Mouse (Mus musculus) layer of hippocampus, postnatal 14 days (tissue): ENCODE data around the gene Stk24. TPM values are rescaled to one million over a fixed set of nuclear protein-coding genes. Genes with fewer than 3 reads are reported as not detected.

ENCODE experiments used
- DNase-seq, 2 experiments: peaks; one replicate each; pipeline ENCODE4 v3.0.0; 2021 to 2022; ENCODE audit warnings: low spot score in 2 of 2, mixed read lengths in 1 of 2
- total RNA-seq, 2 experiments: library from RNA; stranded (reverse); gene quantifications; 2 replicates each; pipeline ENCODE4 v1.2.3; 2021

Stk24 gene
- total RNA-seq, 2 experiments from 2014 or later: 49.9 to 51.0 TPM

GRCm38 (mm10) chr14:121383801-121384200 lies 4.0 kb upstream of the Stk24 start:
- DNase-seq: no peak

- peak; percentile 65 to 66 for DNase-seq
These were observed 540 bp downstream of the Stk24 start for GRCm38 (mm10) chr14:121379116-121379826.

GRCm38 (mm10) chr14:121378243-121379115 lies 1.3 kb downstream of the Stk24 start:
- DNase-seq: peak; percentile 22 to 65

DNA sequence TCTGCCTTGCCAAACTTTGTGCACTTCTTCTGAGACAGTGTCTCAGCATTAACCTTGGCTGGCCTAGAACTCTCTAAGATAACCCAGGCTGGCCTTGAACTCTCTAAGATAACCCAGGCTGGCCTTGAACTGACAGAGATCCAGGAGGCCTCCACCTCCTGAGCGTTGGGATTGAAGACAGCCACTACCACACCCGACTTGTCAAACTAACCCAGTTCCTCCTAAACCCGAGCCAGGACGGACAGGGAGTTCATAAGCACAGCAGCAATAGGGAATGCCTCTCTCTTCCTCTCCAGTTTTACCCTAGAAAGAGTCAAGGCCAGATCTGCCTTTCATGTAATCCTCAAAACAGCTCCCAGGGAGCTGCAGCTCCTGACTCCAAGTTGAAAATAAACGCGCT lies 3.2 kb downstream of the Stk24 start:
- no peak for DNase-seq

DNA sequence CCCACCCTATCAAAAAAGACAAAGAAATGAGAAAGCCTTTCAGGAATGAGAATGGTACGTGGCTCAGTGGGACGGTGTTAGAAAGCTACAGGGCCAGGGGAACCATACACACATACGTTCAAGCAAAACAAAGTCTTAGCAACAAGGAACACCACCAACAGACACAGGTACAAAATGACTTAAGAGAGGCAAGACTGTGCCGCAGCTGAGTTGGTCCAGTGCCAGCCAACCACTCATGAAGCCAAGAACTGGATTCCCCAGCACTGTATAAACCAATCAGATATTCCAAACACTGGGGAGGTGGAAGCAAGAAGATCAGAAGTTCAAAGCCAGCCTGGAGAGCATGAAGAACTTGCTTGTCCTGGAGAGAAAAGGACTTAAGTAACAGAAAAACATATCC lies 5.9 kb downstream of the Stk24 start:
- no peak for DNase-seq

- no peak for DNase-seq
These were observed 6.8 kb downstream of the Stk24 start for GRCm38 (mm10) chr14:121373020-121373419.

GRCm38 (mm10) chr14:121371911-121372820 lies 7.6 kb downstream of the Stk24 start:
- no peak for DNase-seq

DNA sequence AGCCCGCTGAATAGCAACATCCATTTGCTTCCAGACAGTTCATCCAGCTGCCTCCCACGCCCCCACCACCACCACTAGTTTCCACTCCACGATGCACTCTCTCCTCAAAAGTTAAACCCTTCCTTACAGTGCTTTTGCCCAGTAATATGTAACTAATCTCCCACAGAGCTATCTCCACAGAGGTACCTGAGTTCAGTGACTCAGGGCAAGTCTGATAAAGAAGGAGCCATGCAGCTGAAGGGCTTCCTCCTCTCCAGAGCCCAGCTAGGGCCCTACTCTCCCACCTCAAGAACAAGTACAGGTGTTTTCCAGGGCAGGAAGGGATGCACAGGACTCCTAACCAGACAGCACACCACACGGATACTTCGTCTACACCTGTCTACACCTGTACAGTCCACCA lies 10.4 kb downstream of the Stk24 start:
- no peak for DNase-seq

DNA sequence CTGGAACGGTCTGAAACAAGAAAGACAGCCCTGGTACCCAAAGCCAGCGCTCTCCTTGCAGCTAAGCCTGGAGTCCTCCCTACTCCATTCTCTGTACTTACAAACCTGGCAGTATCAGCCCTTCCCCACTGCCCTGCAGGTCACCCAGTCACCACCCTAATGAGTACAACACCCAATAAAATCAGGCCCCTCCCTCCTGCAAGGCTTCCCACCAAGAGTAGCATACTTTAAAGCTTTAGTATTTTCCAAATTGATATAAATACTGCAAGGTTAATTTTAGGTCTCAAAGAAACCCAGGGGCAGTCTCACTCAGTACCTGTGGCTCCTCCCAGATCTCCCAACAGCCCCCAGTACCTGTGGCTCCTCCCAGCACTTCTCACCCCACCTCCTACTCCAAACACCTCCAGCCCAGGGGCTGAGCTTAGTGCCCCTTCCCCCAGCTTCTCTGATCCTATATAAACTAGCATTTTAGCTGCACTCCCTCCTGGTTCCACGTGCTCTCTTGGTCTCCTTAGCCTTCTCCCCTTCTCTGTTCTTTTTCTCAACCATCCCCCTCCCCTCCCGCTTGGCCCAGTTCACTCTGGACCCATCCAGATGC lies 11.6 kb downstream of the Stk24 start:
- DNase-seq: no peak

DNA sequence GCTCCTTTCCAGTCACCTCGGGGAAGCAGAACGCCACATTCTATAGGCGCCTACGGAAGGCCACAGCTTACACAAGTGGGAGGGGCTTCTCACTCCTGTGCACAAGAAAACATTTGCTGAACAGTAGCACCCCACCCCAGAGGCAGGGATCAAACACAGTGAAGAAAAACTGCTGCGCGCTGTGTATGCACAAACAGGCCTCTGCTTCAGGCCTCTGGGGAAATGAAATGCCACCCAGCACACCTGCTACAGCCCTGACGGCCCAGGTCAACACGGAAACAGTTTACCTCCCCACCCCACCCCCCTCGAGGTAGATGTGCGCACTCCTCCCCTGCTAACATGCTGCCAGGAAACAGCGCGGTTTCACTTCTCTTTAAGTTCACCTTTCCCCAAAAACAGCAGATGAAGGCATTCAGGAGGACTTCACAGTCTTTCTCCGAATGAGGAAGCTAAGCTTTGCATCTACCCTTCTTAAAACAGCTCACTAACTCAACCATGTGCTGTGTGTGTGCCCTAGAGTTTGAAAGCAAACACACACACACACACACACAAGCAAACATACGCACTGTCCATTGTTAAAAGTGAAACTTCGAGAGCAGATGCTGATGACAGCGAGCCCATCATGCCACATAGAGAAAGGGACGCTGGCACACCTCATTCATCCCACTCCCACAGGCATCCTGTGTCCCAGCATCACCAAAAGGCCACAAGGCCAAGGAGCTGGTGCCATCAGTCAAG lies 13.7 kb downstream of the Stk24 start:
- no peak for DNase-seq

DNA sequence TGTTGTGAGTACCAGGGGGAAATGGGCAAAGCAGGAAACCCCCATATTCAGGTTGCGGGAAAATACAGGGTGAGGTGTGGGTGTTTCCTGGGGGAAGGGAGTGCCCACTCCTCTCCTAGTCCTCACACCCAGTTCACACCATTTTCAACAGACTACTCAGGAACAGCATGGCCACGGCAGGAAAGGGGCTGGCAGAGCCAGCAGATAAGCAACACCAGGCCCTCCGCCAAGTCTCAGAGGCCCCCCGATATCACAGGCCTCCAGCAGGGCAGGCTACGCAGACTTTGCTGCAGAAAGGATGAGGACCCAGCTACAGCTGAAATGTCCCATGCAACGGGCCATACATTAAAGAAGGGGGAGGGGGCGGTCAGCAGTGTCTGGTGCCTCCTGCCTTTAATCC lies 14.4 kb downstream of the Stk24 start:
- DNase-seq: no peak

DNA sequence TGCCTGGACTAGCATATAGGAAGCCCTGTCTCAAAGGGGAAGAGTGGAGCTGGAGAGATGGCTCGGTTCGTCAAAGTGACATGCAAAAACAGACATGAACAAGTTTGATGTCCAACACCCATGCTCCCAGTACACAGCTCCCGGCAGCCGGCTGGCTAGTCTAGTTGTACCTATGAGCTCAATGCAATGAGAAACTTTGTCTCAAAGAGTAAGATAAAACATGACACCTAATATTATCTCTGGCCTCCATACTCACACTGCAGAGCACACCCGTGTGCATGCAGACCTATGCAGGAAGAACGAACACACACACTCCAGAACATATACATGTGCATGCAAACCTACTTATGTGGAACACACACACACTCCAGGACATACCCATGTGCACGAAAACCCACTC lies 15.5 kb downstream of the Stk24 start:
- no peak for DNase-seq

- DNase-seq: no peak
These were observed 18.3 kb downstream of the Stk24 start for GRCm38 (mm10) chr14:121361319-121362114.

DNA sequence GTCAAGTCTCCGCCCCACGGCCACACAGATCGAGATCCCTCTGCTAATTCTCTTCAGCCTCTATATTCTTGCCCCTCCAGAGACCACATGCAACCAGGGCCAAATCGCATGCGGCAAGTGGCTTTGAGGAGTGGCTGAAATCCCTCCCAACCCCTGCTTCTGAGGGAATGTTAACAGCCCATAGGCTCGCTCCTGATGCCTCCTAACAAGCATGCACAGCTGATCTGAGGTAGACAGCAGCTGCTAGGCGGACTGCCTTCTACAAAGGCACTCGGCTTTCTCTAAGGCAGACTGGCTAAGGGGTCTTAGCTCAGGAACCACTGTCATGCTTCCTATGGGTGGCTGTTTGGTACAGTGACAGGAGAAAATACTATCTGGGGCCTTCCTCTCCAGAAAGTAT lies 20.0 kb downstream of the Stk24 start:
- DNase-seq: no peak

- DNase-seq: no peak
These were observed 20.8 kb downstream of the Stk24 start for GRCm38 (mm10) chr14:121359015-121359414.

DNA sequence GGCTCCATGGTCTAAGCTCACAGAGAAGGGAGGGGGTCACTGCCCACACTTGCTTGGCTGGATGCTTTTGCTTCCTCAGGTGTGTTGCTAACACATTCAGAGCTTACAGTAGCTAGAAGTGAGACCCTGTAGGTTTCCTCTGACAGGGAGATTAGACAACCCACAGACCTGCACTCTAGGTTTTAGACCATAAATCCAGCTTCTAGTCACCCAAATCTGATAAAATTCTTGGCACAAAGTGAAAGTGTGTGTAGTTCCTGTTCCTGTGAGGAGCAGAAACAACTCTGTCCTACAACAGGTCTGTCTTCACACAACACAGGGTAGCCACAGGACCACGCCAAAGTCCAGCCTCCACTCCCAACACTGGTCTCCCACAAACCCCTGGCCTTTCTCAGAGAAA lies 21.5 kb downstream of the Stk24 start:
- no peak for DNase-seq

- no peak for DNase-seq
These were observed 23.4 kb downstream of the Stk24 start for GRCm38 (mm10) chr14:121356336-121356862.

- DNase-seq: no peak
These were observed 24.1 kb downstream of the Stk24 start for GRCm38 (mm10) chr14:121355732-121356131.
